ENCODE assay signal across 25 mouse cellular contexts in the genomic region with DNA sequence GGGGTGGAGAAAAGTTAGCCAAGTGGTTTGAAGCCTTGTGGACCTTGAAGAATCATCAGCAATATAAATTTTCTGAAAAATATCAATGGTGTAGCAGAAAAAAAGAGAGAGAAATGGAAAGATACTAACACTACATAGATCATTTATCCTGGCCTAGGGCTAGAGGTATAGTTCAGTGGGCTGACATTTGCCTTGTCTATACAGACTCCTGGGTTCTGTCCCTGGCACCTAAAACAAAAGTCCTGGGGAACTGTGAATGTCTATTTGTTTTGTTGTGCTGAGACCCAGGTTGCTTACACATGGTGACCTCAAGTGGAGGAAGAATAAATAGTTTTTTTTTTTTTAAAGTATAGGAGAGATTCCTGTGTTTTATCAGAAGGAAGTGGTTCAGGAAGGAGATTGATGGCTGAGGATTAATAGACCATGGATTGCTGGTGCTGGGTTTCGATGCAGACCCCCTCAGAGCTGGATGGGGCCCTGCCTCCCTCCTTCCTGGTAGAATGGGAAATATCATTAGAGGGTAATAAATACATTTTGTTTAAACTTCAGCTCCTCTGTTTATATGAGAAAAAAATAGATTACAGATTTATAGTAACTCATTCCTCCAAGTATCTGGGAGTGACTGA. TPM values are rescaled to one million over a fixed set of nuclear protein-coding genes. Genes with fewer than 3 reads are reported as not detected.
A peak's percentile ranks its signal among the peaks of the same experiment; 100 is the strongest.
DNase-seq lines count a peak whose midpoint lies in the region; ATAC-seq and TF ChIP-seq lines count a peak whose summit lies in the region.
"Had no signal": no experiment of that assay in that cellular context is flagged by ENCODE, and none has a peak within 500 bp of the region (broad histone marks: within the 10 kb centered on the region; RNA-seq: fewer than 3 reads in every experiment).

No protein-coding gene starts in this region.

- H3K9me3 ChIP-seq in embryonic facial prominence, embryonic 15.5 days (replicated peaks), result no peaks in the 10 kb centered on the region
- H3K9me3 ChIP-seq in embryonic facial prominence, embryonic 10.5 days, result no peaks in the 10 kb centered on the region
- H3K9me3 ChIP-seq in kidney, embryonic 16.5 days (ENCODE audit: low read length), result no peaks in the 10 kb centered on the region
- no peaks in the 10 kb centered on the region for H3K9me3 ChIP-seq in lung, postnatal 0 days (ENCODE audit: low read length)
- H3K9me3 ChIP-seq: forebrain, embryonic 12.5 days; hindbrain, embryonic 10.5 days; hindbrain, embryonic 15.5 days; midbrain, embryonic 13.5 days; stomach, embryonic 15.5 days had no signal

- DNase-seq in embryonic facial prominence, embryonic 10.5 days (ENCODE audit: low spot score), result no peak
- no peak for DNase-seq in kidney, adult 18-20 months
- DNase-seq in lung, postnatal 0 days (ENCODE audit: low spot score), result no peak
- DNase-seq in lung, postnatal 4 days, result no peak
- no peak for DNase-seq in natural killer cell, adult 2 months (ENCODE audit: low spot score in 2 of 2)
- DNase-seq: adrenal gland, adult 2 months; cerebellum, adult 18-20 months; cerebellum, postnatal 10 days; forebrain, postnatal 0 days; gastrocnemius, postnatal 14 days; heart, postnatal 14 days; kidney, postnatal 25 days had no signal

- TF ChIP-seq CTCF in lung, postnatal 0 days (IDR thresholded peaks at IDR 0.05), result no peak

- H3K27me3 ChIP-seq in embryonic facial prominence, embryonic 15.5 days, result no peaks in the 10 kb centered on the region
- no peaks in the 10 kb centered on the region for H3K27me3 ChIP-seq in embryonic facial prominence, embryonic 10.5 days (replicated peaks; ENCODE audit: low read depth, poor library complexity, severe bottlenecking)
- no peaks in the 10 kb centered on the region for H3K27me3 ChIP-seq in kidney, embryonic 16.5 days (ENCODE audit: insufficient read depth, low read length)
- H3K27me3 ChIP-seq in lung, postnatal 0 days (replicated peaks; ENCODE audit: insufficient read depth, low read length), result no peaks in the 10 kb centered on the region
- H3K27me3 ChIP-seq: CH12.LX; forebrain, embryonic 12.5 days; hindbrain, embryonic 15.5 days; midbrain, embryonic 13.5 days; stomach, embryonic 15.5 days had no signal

- H3K36me3 ChIP-seq in embryonic facial prominence, embryonic 15.5 days, result no peaks in the 10 kb centered on the region
- H3K36me3 ChIP-seq in embryonic facial prominence, embryonic 10.5 days (replicated peaks), result no peaks in the 10 kb centered on the region
- no peaks in the 10 kb centered on the region for H3K36me3 ChIP-seq in kidney, embryonic 16.5 days (ENCODE audit: insufficient read depth, low read length)
- no peaks in the 10 kb centered on the region for H3K36me3 ChIP-seq in lung, postnatal 0 days (ENCODE audit: insufficient read depth, low read length)
- H3K36me3 ChIP-seq: forebrain, embryonic 12.5 days; hindbrain, embryonic 10.5 days; hindbrain, embryonic 15.5 days; midbrain, embryonic 13.5 days; stomach, embryonic 15.5 days had no signal

- H3K9ac ChIP-seq in embryonic facial prominence, embryonic 15.5 days, result no peak overlapping the region
- H3K9ac ChIP-seq in kidney, embryonic 16.5 days (replicated peaks; ENCODE audit: low read length), result no peak overlapping the region
- H3K9ac ChIP-seq in lung, postnatal 0 days (replicated peaks; ENCODE audit: low read depth), result no peak overlapping the region
- H3K9ac ChIP-seq: forebrain, embryonic 12.5 days; forebrain, postnatal 0 days; hindbrain, embryonic 15.5 days; midbrain, embryonic 13.5 days; stomach, embryonic 15.5 days had no signal

- no peak overlapping the region for H3K4me2 ChIP-seq in embryonic facial prominence, embryonic 15.5 days (replicated peaks)
- no peak overlapping the region for H3K4me2 ChIP-seq in kidney, embryonic 16.5 days (replicated peaks; ENCODE audit: low read depth, low read length)
- H3K4me2 ChIP-seq in lung, postnatal 0 days (replicated peaks; ENCODE audit: low read depth, low read length), result no peak overlapping the region
- H3K4me2 ChIP-seq: forebrain, embryonic 12.5 days; hindbrain, embryonic 15.5 days; liver, embryonic 11.5 days; midbrain, embryonic 13.5 days; stomach, embryonic 15.5 days had no signal

- no peak overlapping the region for H3K4me3 ChIP-seq in embryonic facial prominence, embryonic 15.5 days (replicated peaks)
- H3K4me3 ChIP-seq in embryonic facial prominence, embryonic 10.5 days, result no peak overlapping the region
- H3K4me3 ChIP-seq in kidney, embryonic 16.5 days (ENCODE audit: low read length), result no peak overlapping the region
- no peak overlapping the region for H3K4me3 ChIP-seq in lung, postnatal 0 days (ENCODE audit: low read depth, low read length)
- H3K4me3 ChIP-seq: forebrain, embryonic 12.5 days; hindbrain, embryonic 10.5 days; hindbrain, embryonic 15.5 days; midbrain, embryonic 13.5 days; stomach, embryonic 15.5 days had no signal

- H3K4me1 ChIP-seq in embryonic facial prominence, embryonic 15.5 days, result peaks cover under 1% of the 10 kb centered on the region; the same call in 1 of the 2 replicates
- peaks cover 16% of the 10 kb centered on the region; the same call in 1 of the 2 replicates for H3K4me1 ChIP-seq in embryonic facial prominence, embryonic 10.5 days
- H3K4me1 ChIP-seq in kidney, embryonic 16.5 days (ENCODE audit: insufficient read depth, low read length), result peaks cover 15% of the 10 kb centered on the region
- no peaks in the 10 kb centered on the region; the same call in 1 of the 2 replicates for H3K4me1 ChIP-seq in lung, postnatal 0 days (ENCODE audit: insufficient read depth, low read depth, low read length)
- H3K4me1 ChIP-seq: forebrain, embryonic 12.5 days; hindbrain, embryonic 10.5 days; hindbrain, embryonic 15.5 days; midbrain, embryonic 13.5 days had no signal

- 46% methylated on average over 1 of the region's 1 CpGs for WGBS in embryonic facial prominence, embryonic 15.5 days
- 85% methylated on average over 1 of the region's 1 CpGs for WGBS in embryonic facial prominence, embryonic 10.5 days
- 8% methylated on average over 1 of the region's 1 CpGs for WGBS in kidney, embryonic 16.5 days
- 17% methylated on average over 1 of the region's 1 CpGs for WGBS in lung, postnatal 0 days

- TF ChIP-seq EP300 in lung, postnatal 0 days (IDR thresholded peaks at IDR 0.05), result no peak

- H3K27ac ChIP-seq in embryonic facial prominence, embryonic 15.5 days (replicated peaks), result peak overlapping the region; percentile 55; the same call in 1 of the 2 replicates
- no peak overlapping the region for H3K27ac ChIP-seq in embryonic facial prominence, embryonic 10.5 days (replicated peaks)
- 0 out of 2 replicates have a peak overlapping the region, but pooled peaks have one; percentile 19 for H3K27ac ChIP-seq in kidney, embryonic 16.5 days (ENCODE audit: low read length)
- peak overlapping the region; percentile 28; the same call in 1 of the 2 replicates for H3K27ac ChIP-seq in lung, postnatal 0 days (ENCODE audit: low read length)
- H3K27ac ChIP-seq: forebrain, embryonic 12.5 days; hindbrain, embryonic 10.5 days; hindbrain, embryonic 15.5 days; macrophage; midbrain, embryonic 13.5 days; stomach, embryonic 15.5 days had no signal

- ATAC-seq in embryonic facial prominence, embryonic 15.5 days (ENCODE audit: insufficient number of reproducible peaks, low FRiP score, low TSS enrichment, low read depth), result no peak
- ATAC-seq in kidney, embryonic 16.5 days (ENCODE audit: low FRiP score, low TSS enrichment), result no peak
- no peak for ATAC-seq in lung, postnatal 0 days
- ATAC-seq: activated CD4-positive, CD25-positive, alpha-beta regulatory T cell, adult 4 months; forebrain, postnatal 0 days; inflammation-experienced regulatory T-cells, adult 6 months; midbrain, embryonic 13.5 days had no signal

RNA-seq across cellular contexts. Expression of a gene that starts 40.5 kb away (rescaled TPM):
- 85.9 and 98.1 TPM in 2 replicates for polyA plus RNA-seq in embryonic facial prominence, embryonic 15.5 days (2015; fragmentation: Nextera tagmentation; extraction: Ambion mirVana)
- polyA plus RNA-seq in embryonic facial prominence, embryonic 10.5 days (2016; fragmentation: Nextera tagmentation; extraction: Ambion mirVana), result 47.1 and 50.8 TPM in 2 replicates
- 36.3 and 37.5 TPM in 2 replicates for polyA plus RNA-seq in kidney, embryonic 16.5 days (2015; fragmentation: Nextera tagmentation; extraction: Ambion mirVana)
- 368 and 398 TPM in 2 replicates for polyA plus RNA-seq in lung, postnatal 0 days (2015; fragmentation: Nextera tagmentation; extraction: Ambion mirVana)
- polyA plus RNA-seq: C2C12, macrophage had no signal
